Mouse (Mus musculus) regulatory T cell (primary cell): ENCODE measurements around the gene Tmem217.

Experiments used
- in situ Hi-C: fragments of 300-600 bp; cut with MboI, MseI; formaldehyde crosslinking; loops from one replicate; pipeline ENCODE4 v1.15.1; 2025; ENCODE audit warnings: high pct_unique_total_duplicates

Tmem217 gene

GRCm38 (mm10) chr17:29549543-29550428, 2.4 kb downstream of the Tmem217 start, which contains the start of the genes Gm17657 and Tbc1d22b:
Gm17657 (minus strand) TSS chr17:29549638.
Tbc1d22b (plus strand) TSS chr17:29549785.
- in situ Hi-C loops, result no loop called here

GRCm38 (mm10) chr17:29548994-29549393, 3.2 kb downstream of the Tmem217 start:
- in situ Hi-C loops, result no loop called here

GRCm38 (mm10) chr17:29548494-29548893, 3.7 kb downstream of the Tmem217 start:
- in situ Hi-C loops, result no loop called here

- in situ Hi-C loops, result no loop called here
These were observed 6.9 kb downstream of the Tmem217 start for GRCm38 (mm10) chr17:29545241-29545640.

GRCm38 (mm10) chr17:29544064-29544463, 8.1 kb downstream of the Tmem217 start:
- in situ Hi-C loops, result no loop called here

- in situ Hi-C loops, result no loop called here
These were observed 9.1 kb downstream of the Tmem217 start for GRCm38 (mm10) chr17:29542831-29543690.

GRCm38 (mm10) chr17:29541419-29541818, 10.8 kb downstream of the Tmem217 start:
- in situ Hi-C loops, result no loop called here

GRCm38 (mm10) chr17:29540426-29540825, 11.8 kb downstream of the Tmem217 start:
- in situ Hi-C loops, result no loop called here

- in situ Hi-C loops, result no loop called here
These were observed 18.3 kb downstream of the Tmem217 start for GRCm38 (mm10) chr17:29533866-29534265.

GRCm38 (mm10) chr17:29531757-29532384, 20.3 kb downstream of the Tmem217 start:
- in situ Hi-C loops, result no loop called here

GRCm38 (mm10) chr17:29531278-29531677, 20.9 kb downstream of the Tmem217 start:
- in situ Hi-C loops, result no loop called here

GRCm38 (mm10) chr17:29530508-29530907, 21.7 kb downstream of the Tmem217 start:
- in situ Hi-C loops, result no loop called here

- in situ Hi-C loops, result loop anchor here (5.0 kb wide), 1 partner anchor 84 kb away; the partner anchor contains the start of genes Gm28043 and Rnf8
These were observed 23.5 kb downstream of the Tmem217 start for GRCm38 (mm10) chr17:29528568-29529187.

- in situ Hi-C loops, result loop anchor here (5.0 kb wide), 1 partner anchor 87 kb away; the partner anchor contains the start of genes Gm28043 and Rnf8
These were observed 26.6 kb downstream of the Tmem217 start for GRCm38 (mm10) chr17:29525613-29526012.

- in situ Hi-C loops, result loop anchor here (5.0 kb wide), 1 partner anchor 147 kb away; no protein-coding TSS in a partner anchor
These were observed 32.5 kb downstream of the Tmem217 start for GRCm38 (mm10) chr17:29519731-29520130.

- in situ Hi-C loops, result loop anchor here (5.0 kb wide), 1 partner anchor 146 kb away; no protein-coding TSS in a partner anchor
These were observed 33.5 kb downstream of the Tmem217 start for GRCm38 (mm10) chr17:29518665-29519064.

- in situ Hi-C loops, result loop anchor here (5.0 kb wide), 1 partner anchor 252 kb away; the partner anchor contains the start of gene Ppil1
These were observed 37.8 kb downstream of the Tmem217 start for GRCm38 (mm10) chr17:29514435-29514834.

- in situ Hi-C loops, result loop anchor here (5.0 kb wide), 1 partner anchor 251 kb away; the partner anchor contains the start of gene Ppil1
These were observed 39.0 kb downstream of the Tmem217 start for GRCm38 (mm10) chr17:29513044-29513730.

- in situ Hi-C loops, result loop anchor here (5.0 kb wide), 1 partner anchor 248 kb away; the partner anchor contains the start of gene Ppil1
These were observed 41.5 kb downstream of the Tmem217 start for GRCm38 (mm10) chr17:29510691-29511090.
